Mouse (Mus musculus): Measurements from ENCODE around the gene Gna13.

DNA sequence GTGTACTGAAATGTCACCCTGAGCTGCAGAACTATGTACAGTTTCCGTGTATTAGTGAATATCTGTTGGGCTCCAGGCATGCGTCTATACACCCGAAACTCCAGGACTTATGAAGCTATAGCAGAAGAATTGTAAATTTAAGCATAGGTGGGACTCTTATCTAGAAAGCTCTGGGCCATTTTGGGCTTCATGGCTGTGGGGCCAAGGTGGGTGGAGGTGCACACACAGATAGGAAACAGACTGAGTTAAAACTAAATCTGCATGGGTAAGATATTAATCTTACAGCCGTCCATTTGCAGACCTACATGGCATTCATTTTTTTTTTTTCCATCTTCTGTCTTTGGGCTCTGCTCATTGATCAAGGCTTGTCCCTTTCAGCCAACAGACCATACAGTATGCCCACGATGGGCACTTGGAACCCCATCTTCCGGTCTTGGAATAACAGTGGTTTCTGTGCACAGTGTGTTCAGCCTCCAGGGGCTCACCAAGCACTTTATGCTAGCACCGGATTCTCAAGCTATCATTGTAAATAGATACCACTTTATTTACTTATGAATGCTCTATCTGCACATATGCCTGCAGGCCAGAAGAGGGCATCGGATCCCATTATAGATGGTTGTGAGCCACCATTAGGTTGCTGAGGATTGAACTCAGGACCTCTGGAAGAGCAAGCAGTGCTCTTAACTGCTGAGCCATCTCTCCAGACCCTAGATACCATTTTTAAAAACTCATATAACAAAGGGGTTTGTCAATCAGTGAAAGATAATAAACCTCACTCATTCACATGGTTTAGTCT, 81.0 kb downstream of the Gna13 start:
- TF ChIP-seq CTCF (IDR thresholded peaks at IDR 0.05; ENCODE audit: insufficient read depth, low read depth, low read length) = no peak
- no peak for TF ChIP-seq POLR2A (IDR thresholded peaks at IDR 0.05; ENCODE audit: insufficient read depth, low read depth, low read length)
